Mouse (Mus musculus): ENCODE measurements around the gene Odc1. TPM values are rescaled to one million over a fixed set of nuclear protein-coding genes. Genes with fewer than 3 reads are reported as not detected.
A peak's percentile ranks its signal among the peaks of the same experiment; 100 is the strongest.

Gene Odc1
- polyA plus RNA-seq, 1 experiment from 2014 or later: 597 TPM

DNA sequence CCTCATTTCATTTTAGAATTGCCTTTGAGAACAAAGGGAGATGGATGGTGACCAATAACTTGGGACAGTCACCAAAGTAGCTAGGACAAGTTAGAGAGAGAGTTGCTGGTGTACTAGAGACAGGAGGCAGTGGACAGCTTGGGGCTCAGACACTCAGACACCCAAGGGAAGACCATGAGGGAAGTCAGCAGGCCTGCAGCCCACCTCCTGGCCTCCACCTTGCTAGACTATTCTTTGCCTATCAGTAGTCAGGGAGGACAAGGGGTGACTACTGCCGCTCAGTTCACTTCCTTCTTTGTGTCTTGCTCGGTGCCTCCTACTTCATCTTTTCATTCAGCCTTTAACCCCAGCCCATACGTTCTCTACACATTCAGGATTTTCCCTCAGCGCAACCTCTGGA is 50.1 kb downstream of the Odc1 start:
- Histone ChIP-seq H3K4me2 (no peak overlapping the region), H3K4me3 (no peak overlapping the region), H3K27me3 (replicated peaks) (no peaks in the 10 kb centered on the region; the same call in 1 of the 2 replicates), H3K36me3 (no peaks in the 10 kb centered on the region), H3K9me3 (replicated peaks) (no peaks in the 10 kb centered on the region), H3K9ac (no peak overlapping the region), H3K27ac (no peak overlapping the region), H3K4me1 (no peaks in the 10 kb centered on the region)
- 50% methylated on average over 4 of the region's 4 CpGs for WGBS (ENCODE audit: insufficient replicate concordance)
- ATAC-seq: no peak

- Histone ChIP-seq H3K9ac (no peak overlapping the region), H3K4me2 (no peak overlapping the region), H3K27me3 (replicated peaks) (no peaks in the 10 kb centered on the region; the same call in 1 of the 2 replicates), H3K36me3 (no peaks in the 10 kb centered on the region), H3K4me3 (no peak overlapping the region), H3K9me3 (replicated peaks) (no peaks in the 10 kb centered on the region), H3K4me1 (no peaks in the 10 kb centered on the region), H3K27ac (no peak overlapping the region)
- 86% methylated on average over 1 of the region's 1 CpGs for WGBS (ENCODE audit: insufficient replicate concordance)
- 0 out of 2 replicates have a peak, but pooled peaks have one; percentile 30 for ATAC-seq
These were observed 50.6 kb downstream of the Odc1 start for GRCm38 (mm10) chr12:17595166-17595565.

Other genes with a start within 250 kb of the Odc1 start
- 0.12 and 0.16 TPM in 2 replicates for gene Atp6v1c2, start 215.4 kb upstream of the Odc1 start, polyA plus RNA-seq (2016; fragmentation: Nextera tagmentation; extraction: Ambion mirVana)
- 26.4 and 26.5 TPM in 2 replicates for gene Nol10, start 196.3 kb upstream of the Odc1 start, polyA plus RNA-seq (2016; fragmentation: Nextera tagmentation; extraction: Ambion mirVana)
- gene Hpcal1, start 146.1 kb downstream of the Odc1 start, polyA plus RNA-seq (2016; fragmentation: Nextera tagmentation; extraction: Ambion mirVana): 17.6 and 18.6 TPM in 2 replicates

Data from liver, embryonic 12.5 days (tissue).